Mouse (Mus musculus) urinary bladder, postnatal 25 days (tissue): Measurements from ENCODE around the gene Atp1a4.
"Not testable (repeated sequence)": the region's sequence is repeated elsewhere in the genome, so short reads cannot be mapped to it uniquely, and the experiment has no call there.

Experiments used
- DNase-seq: peaks from one replicate; pipeline ENCODE4 v3.0.0; 2022; ENCODE audit warnings: low spot score

Gene Atp1a4

GRCm38 (mm10) chr1:172281522-172282254 is 23.5 kb upstream of the Atp1a4 start:
- no peak for DNase-seq

- no peak for DNase-seq
Observed at GRCm38 (mm10) chr1:172279768-172280509, 21.7 kb upstream of the Atp1a4 start.

GRCm38 (mm10) chr1:172278328-172278727 is 20.1 kb upstream of the Atp1a4 start:
- DNase-seq, result no peak

- no peak for DNase-seq
Observed at GRCm38 (mm10) chr1:172277172-172277571, 19.0 kb upstream of the Atp1a4 start.

GRCm38 (mm10) chr1:172274547-172274946 is 16.3 kb upstream of the Atp1a4 start:
- DNase-seq, result no peak

- DNase-seq, result no peak
Observed at GRCm38 (mm10) chr1:172274116-172274515, 15.9 kb upstream of the Atp1a4 start.

GRCm38 (mm10) chr1:172273386-172273785 is 15.2 kb upstream of the Atp1a4 start:
- no peak for DNase-seq

- DNase-seq, result no peak
Observed at GRCm38 (mm10) chr1:172271765-172272164, 13.6 kb upstream of the Atp1a4 start.

GRCm38 (mm10) chr1:172271208-172271607 is 13.0 kb upstream of the Atp1a4 start:
- no peak for DNase-seq

GRCm38 (mm10) chr1:172261477-172262078 is 3.4 kb upstream of the Atp1a4 start, which contains the start of gene Igsf8:
Gene Igsf8, plus strand, starts transcription at chr1:172261641.
- no peak for DNase-seq

- no peak for DNase-seq
Observed at GRCm38 (mm10) chr1:172247679-172248078, 10.5 kb downstream of the Atp1a4 start.

GRCm38 (mm10) chr1:172247216-172247615 is 11.0 kb downstream of the Atp1a4 start:
- DNase-seq, result no peak

- not testable (repeated sequence) for DNase-seq
Observed at GRCm38 (mm10) chr1:172244645-172245044, 13.6 kb downstream of the Atp1a4 start.

GRCm38 (mm10) chr1:172243547-172244205 is 14.5 kb downstream of the Atp1a4 start:
- no peak for DNase-seq

GRCm38 (mm10) chr1:172242401-172242800 is 15.8 kb downstream of the Atp1a4 start:
- DNase-seq, result no peak

GRCm38 (mm10) chr1:172240945-172241708 is 17.1 kb downstream of the Atp1a4 start:
- no peak for DNase-seq

GRCm38 (mm10) chr1:172229215-172229614 is 29.0 kb downstream of the Atp1a4 start:
- no peak for DNase-seq

GRCm38 (mm10) chr1:172228209-172228608 is 30.0 kb downstream of the Atp1a4 start:
- no peak for DNase-seq

- DNase-seq, result no peak
Observed at GRCm38 (mm10) chr1:172221297-172222063, 36.7 kb downstream of the Atp1a4 start.

GRCm38 (mm10) chr1:172220414-172220813 is 37.8 kb downstream of the Atp1a4 start:
- peak; percentile 29 for DNase-seq
